ENCODE assay signal across 8 mouse cellular contexts in genomic region chr13:21831418-21832394, GRCm38 (mm10). TPM values are rescaled to one million over a fixed set of nuclear protein-coding genes. Genes with fewer than 3 reads are reported as not detected.
A peak's percentile ranks its signal among the peaks of the same experiment; 100 is the strongest.
DNase-seq lines count a peak whose midpoint lies in the region; ATAC-seq and TF ChIP-seq lines count a peak whose summit lies in the region.
"Not testable (repeated sequence)": the region's sequence is repeated elsewhere in the genome, so short reads cannot be mapped to it uniquely, and the experiment has no call there.

Gene Hist1h4n (minus strand): TSS chr13:21832196.

- peak within 1 kb of the TSS; percentile 22; the same call in 1 of the 2 replicates for H3K4me3 ChIP-seq in forebrain, embryonic 16.5 days (replicated peaks; ENCODE audit: low read length)
- H3K4me3 ChIP-seq in heart, postnatal 0 days (ENCODE audit: low read depth, low read length): not testable (repeated sequence)
- peak within 1 kb of the TSS; percentile 18 for H3K4me3 ChIP-seq in limb, embryonic 14.5 days (replicated peaks; ENCODE audit: low read length)
- peak within 1 kb of the TSS; percentile 21; the same call in 1 of the 2 replicates for H3K4me3 ChIP-seq in midbrain, embryonic 12.5 days

- H3K9me3 ChIP-seq in forebrain, embryonic 16.5 days (ENCODE audit: control insufficient read depth, low read length); heart, postnatal 0 days (replicated peaks; ENCODE audit: control insufficient read depth, low read length); limb, embryonic 14.5 days (ENCODE audit: control insufficient read depth, low read length); midbrain, embryonic 12.5 days: not testable (repeated sequence)

- TF ChIP-seq POLR2A in limb, embryonic 14.5 days (IDR thresholded peaks at IDR 0.05; ENCODE audit: borderline replicate concordance, extremely low read depth, insufficient read depth, insufficient read length): not testable (repeated sequence)

- not testable (repeated sequence) for H3K27me3 ChIP-seq in forebrain, embryonic 16.5 days (replicated peaks; ENCODE audit: control insufficient read depth, insufficient read depth, low read length); heart, postnatal 0 days (ENCODE audit: control insufficient read depth, insufficient read depth, low read length); limb, embryonic 14.5 days (ENCODE audit: control insufficient read depth, insufficient read depth, low read length); midbrain, embryonic 12.5 days

- H3K9ac ChIP-seq in forebrain, embryonic 16.5 days (replicated peaks; ENCODE audit: low read depth, low read length); heart, postnatal 0 days (replicated peaks; ENCODE audit: low read depth, low read length); limb, embryonic 14.5 days (ENCODE audit: low read depth, low read length, severe bottlenecking); midbrain, embryonic 12.5 days (replicated peaks): not testable (repeated sequence)

- peak; percentile 54 to 56 for DNase-seq in B cell, adult 2 months
- DNase-seq in cerebellum, adult 11-12 months: peak; percentile 24
- not testable (repeated sequence) for DNase-seq in heart, postnatal 0 days (ENCODE audit: low spot score); limb, embryonic 14.5 days (ENCODE audit: low spot score)
- DNase-seq in kidney, postnatal 10 days: peak; percentile 20
- peak; percentile 60 to 63 for DNase-seq in spleen, postnatal 36 days (ENCODE audit: low spot score in 2 of 2)

- not testable (repeated sequence) for TF ChIP-seq CTCF in heart, postnatal 0 days (IDR thresholded peaks at IDR 0.05; ENCODE audit: low read depth)

- not testable (repeated sequence) for H3K27ac ChIP-seq in forebrain, embryonic 16.5 days (ENCODE audit: low read length); limb, embryonic 14.5 days (replicated peaks; ENCODE audit: low read depth, low read length); midbrain, embryonic 12.5 days (replicated peaks)
- H3K27ac ChIP-seq in heart, postnatal 0 days (ENCODE audit: low read depth): peak within 1 kb of the TSS; percentile 57; the same call in 1 of the 2 replicates

- H3K4me1 ChIP-seq in forebrain, embryonic 16.5 days (replicated peaks; ENCODE audit: control insufficient read depth, insufficient read depth, low read length); heart, postnatal 0 days (ENCODE audit: control insufficient read depth, insufficient read depth); limb, embryonic 14.5 days (ENCODE audit: control insufficient read depth, insufficient read depth, low read length); midbrain, embryonic 12.5 days: not testable (repeated sequence)

- H3K4me2 ChIP-seq in forebrain, embryonic 16.5 days (ENCODE audit: low read length): peak within 1 kb of the TSS; percentile 39
- H3K4me2 ChIP-seq in heart, postnatal 0 days (ENCODE audit: low read depth, low read length): not testable (repeated sequence)
- H3K4me2 ChIP-seq in limb, embryonic 14.5 days (replicated peaks; ENCODE audit: low read depth, low read length, severe bottlenecking): peak within 1 kb of the TSS; percentile 26; the same call in 1 of the 2 replicates
- peak within 1 kb of the TSS; percentile 42 for H3K4me2 ChIP-seq in midbrain, embryonic 12.5 days (replicated peaks)

- H3K36me3 ChIP-seq in forebrain, embryonic 16.5 days (ENCODE audit: control insufficient read depth, insufficient read depth); heart, postnatal 0 days (replicated peaks; ENCODE audit: control insufficient read depth, insufficient read depth, low read length); limb, embryonic 14.5 days (ENCODE audit: control insufficient read depth, insufficient read depth, low read length); midbrain, embryonic 12.5 days: not testable (repeated sequence)

- peak; percentile 80 for ATAC-seq in forebrain, embryonic 16.5 days
- ATAC-seq in heart, postnatal 0 days (ENCODE audit: insufficient read depth, low read depth): peak; percentile 76
- peak; percentile 82 for ATAC-seq in limb, embryonic 14.5 days (ENCODE audit: low FRiP score, low read depth)
- peak; percentile 84 for ATAC-seq in midbrain, embryonic 12.5 days (ENCODE audit: low FRiP score, low read depth)

- under 1% methylated on average over 18 of the region's 58 CpGs for WGBS in forebrain, embryonic 16.5 days
- 1% methylated on average over 19 of the region's 58 CpGs for WGBS in heart, postnatal 0 days
- WGBS in limb, embryonic 14.5 days: 0% methylated on average over 9 of the region's 58 CpGs
- under 1% methylated on average over 28 of the region's 58 CpGs for WGBS in midbrain, embryonic 12.5 days

- TF ChIP-seq EP300 in heart, postnatal 0 days (IDR thresholded peaks at IDR 0.05; ENCODE audit: low read depth): not testable (repeated sequence)

RNA-seq across cellular contexts. Expression of gene Hist1h4n, which starts in this region (rescaled TPM):
- 5.9 and 6.4 TPM in 2 replicates for polyA plus RNA-seq in forebrain, embryonic 16.5 days (2015; fragmentation: Nextera tagmentation; extraction: Ambion mirVana)
- total RNA-seq in heart, postnatal 0 days (2014; rRNA removed; ENCODE audit: low replicate concordance): 3,661 and 3,822 TPM in 2 replicates
- 2.0 and 2.4 TPM in 2 replicates for polyA plus RNA-seq in heart, postnatal 0 days (2015; fragmentation: Nextera tagmentation; extraction: Ambion mirVana)
- polyA plus RNA-seq in limb, embryonic 14.5 days (2012; rRNA removed): 30.3 and 31.8 TPM in 2 replicates
- 15.6 and 21.5 TPM in 2 replicates for polyA plus RNA-seq in limb, embryonic 14.5 days (2014; fragmentation: Nextera tagmentation; extraction: Ambion mirVana)
- 11.5 and 17.5 TPM in 2 replicates for polyA plus RNA-seq in midbrain, embryonic 12.5 days (2016; fragmentation: Nextera tagmentation; extraction: Ambion mirVana)
